Mouse (Mus musculus): ENCODE data around the gene Ptp4a2. TPM values are rescaled to one million over a fixed set of nuclear protein-coding genes. Genes with fewer than 3 reads are reported as not detected.
A peak's percentile ranks its signal among the peaks of the same experiment; 100 is the strongest.
"Not testable (repeated sequence)": the region's sequence is repeated elsewhere in the genome, so short reads cannot be mapped to it uniquely, and the experiment has no call there.

The Ptp4a2 gene
- total RNA-seq, 2 experiments from 2014 or later, result 569 to 658 TPM

DNA sequence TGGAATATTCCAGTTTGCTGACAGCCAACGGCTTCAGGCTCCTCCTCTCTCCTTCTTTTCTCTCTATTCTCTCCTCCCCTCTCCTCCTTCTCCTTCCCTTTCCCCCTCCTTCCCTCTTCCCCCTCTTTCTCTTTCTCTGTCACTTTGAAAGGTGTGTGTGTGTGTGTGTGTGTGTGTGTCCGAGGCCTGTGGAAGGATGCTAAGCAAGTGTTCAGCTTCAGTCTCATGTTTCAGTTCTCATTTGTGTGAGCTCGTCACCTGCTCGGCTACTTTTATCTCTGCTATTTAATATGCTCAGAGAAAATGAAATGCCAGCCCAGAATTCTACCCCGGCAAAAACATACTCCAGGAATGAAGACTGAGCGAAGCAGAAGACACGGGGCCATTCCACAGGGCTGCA lies 69.6 kb downstream of the Ptp4a2 start:
- H3K4me3 ChIP-seq, result no peak overlapping the region
- intact Hi-C loops (cut with DNase I), result no loop called here

GRCm38 (mm10) chr4:129881661-129882060 lies 70.6 kb downstream of the Ptp4a2 start:
- no peak for DNase-seq
- TF ChIP-seq CTCF (IDR thresholded peaks at IDR 0.05), result no peak
- H3K27ac ChIP-seq, result no peak overlapping the region
- no peak overlapping the region for H3K4me3 ChIP-seq
- intact Hi-C loops (cut with DNase I), result no loop called here

More for the DNA sequence above, 69.6 kb downstream of the Ptp4a2 start:
- no peak for TF ChIP-seq CTCF (IDR thresholded peaks at IDR 0.05)
- no peak overlapping the region for H3K27ac ChIP-seq
- DNase-seq, result no peak

GRCm38 (mm10) chr4:129882555-129883293 lies 71.7 kb downstream of the Ptp4a2 start:
- DNase-seq, result peak; percentile 54
- TF ChIP-seq CTCF (IDR thresholded peaks at IDR 0.05), result no peak
- intact Hi-C loops (cut with DNase I), result no loop called here
- Histone ChIP-seq H3K4me3 (peak overlapping the region; percentile 65), H3K27ac (peak overlapping the region; percentile 79)

DNA sequence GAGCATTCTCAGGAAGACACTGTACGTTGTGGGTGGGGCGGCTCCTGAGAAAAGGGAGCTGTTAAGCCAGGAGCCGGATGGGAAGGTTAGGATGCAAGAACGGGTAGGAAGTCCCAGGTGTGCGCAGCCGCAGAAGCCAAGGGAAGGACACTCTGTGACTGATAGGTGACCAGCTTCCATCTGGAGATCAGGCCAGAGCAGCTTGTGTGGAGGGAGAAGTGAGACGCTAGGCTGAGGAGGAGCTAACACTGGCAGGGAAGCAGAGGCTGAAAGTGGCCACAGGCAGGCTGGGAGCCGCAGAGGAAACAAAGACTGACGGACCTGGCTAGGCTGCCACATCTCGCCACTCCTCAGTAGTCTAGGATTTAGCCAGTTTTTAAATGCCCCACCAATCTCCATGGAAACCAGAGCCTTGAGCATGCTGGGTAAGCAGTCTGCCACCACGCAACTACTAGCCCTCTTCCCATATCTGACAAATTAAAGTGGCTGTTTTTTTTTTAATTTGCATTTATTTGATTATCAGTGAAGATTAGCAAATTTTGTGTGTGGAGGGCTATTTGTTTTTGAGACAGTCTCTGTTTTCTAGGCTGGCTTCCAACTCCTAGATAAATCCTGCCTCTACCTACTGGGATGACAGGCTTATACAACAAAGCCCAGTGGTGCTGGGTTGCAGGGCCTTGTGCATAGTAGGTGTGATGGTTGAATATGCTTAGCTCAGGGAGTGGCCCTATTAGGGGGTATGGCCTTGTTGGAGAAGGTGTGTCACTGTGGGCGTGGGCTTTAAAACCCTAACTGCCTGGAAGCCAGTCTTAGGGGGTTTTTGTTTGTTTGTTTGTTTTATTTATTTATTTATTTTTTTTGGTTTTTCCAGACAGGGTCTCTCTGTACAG lies 73.3 kb downstream of the Ptp4a2 start:
- intact Hi-C loops (cut with DNase I), result no loop called here
- no peak for TF ChIP-seq CTCF (IDR thresholded peaks at IDR 0.05)
- Histone ChIP-seq H3K27ac (peak overlapping the region; percentile 54), H3K4me3 (peak overlapping the region; percentile 22)
- peak; percentile 39 for DNase-seq

DNA sequence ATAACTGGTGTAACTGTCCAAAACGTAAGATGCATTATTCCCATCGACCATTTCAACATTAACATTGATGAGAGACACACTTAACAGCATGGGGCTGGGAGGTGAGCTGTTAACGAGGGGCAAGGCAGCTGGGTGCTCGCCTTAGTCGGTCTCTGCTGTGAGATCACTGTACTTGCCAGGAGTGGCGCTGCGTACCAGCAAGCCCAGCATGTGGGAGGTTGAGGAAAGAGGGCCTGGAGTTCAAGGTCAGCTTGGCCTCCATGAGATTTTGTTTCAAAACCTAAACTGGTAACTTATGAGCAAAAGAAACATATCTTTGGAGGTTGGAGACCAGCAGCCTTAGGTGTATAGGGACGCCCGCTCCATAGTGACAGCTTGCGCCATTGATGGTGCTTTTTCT lies 78.6 kb downstream of the Ptp4a2 start:
- H3K27ac ChIP-seq, result no peak overlapping the region
- no peak for DNase-seq
- no peak for TF ChIP-seq CTCF (IDR thresholded peaks at IDR 0.05)
- intact Hi-C loops (cut with DNase I), result no loop called here
- no peak overlapping the region for H3K4me3 ChIP-seq

DNA sequence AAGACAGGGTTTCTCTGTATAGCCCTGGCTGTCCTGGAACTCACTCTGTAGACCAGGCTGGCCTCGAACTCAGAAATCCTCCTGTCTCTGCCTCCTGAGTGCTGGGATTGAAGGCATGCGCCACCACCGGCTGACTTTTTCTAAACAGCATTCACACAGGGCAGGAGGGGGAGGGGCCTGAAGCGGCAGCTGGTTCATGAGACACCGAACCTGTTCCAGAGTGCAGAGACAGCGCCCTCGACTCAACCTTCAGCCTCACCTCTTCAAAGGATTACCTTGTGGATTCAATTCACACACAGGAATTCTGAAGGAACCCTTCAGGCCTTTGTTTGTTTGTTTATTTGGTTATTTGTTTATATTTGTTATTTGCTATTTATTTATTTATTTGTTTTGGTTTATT lies 79.1 kb downstream of the Ptp4a2 start:
- intact Hi-C loops (cut with DNase I), result no loop called here

DNA sequence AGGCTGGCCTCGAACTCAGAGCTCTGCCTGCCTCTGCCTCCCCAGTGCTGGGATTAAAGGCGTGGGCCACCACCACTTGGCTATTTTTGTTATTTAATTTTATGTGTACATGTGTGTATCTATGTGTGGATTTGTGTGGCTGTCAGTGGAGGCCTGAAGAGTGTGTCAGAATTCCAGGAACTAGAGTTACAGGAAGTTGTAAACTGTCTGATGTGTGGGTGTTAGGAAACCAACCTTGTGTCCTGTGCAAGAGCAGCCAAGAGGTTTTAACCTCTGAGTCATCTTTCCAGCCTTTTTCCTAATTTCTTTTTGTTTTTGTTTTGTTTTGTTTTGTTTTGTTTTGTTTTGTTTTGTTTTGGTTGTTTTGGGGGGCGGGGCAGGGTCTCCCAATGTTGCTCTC lies 83.8 kb downstream of the Ptp4a2 start:
- no peak overlapping the region for H3K4me3 ChIP-seq
- intact Hi-C loops (cut with DNase I), result no loop called here
- TF ChIP-seq CTCF (IDR thresholded peaks at IDR 0.05), result no peak
- DNase-seq, result no peak
- no peak overlapping the region for H3K27ac ChIP-seq

More for the DNA sequence above, 79.1 kb downstream of the Ptp4a2 start:
- no peak for DNase-seq
- TF ChIP-seq CTCF (IDR thresholded peaks at IDR 0.05), result no peak
- Histone ChIP-seq H3K27ac (no peak overlapping the region), H3K4me3 (no peak overlapping the region)

DNA sequence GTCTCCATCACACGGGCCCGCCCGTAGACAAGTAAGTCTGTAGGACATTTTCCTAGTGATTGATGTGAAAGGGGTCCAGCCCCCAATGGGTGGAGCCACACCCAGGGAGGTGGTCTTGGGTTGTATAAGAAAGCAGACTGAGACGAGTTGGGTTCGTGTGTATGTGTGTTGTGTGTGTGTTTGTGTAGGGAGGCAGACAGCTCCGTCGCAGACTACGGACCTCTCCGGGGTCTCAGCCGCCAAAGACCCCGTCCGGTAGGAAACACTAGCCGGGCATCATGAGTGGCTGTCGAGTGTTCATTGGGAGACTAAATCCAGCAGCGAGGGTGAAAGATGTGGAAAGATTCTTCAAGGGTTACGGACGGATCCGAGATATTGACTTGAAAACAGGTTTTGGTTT lies 87.8 kb downstream of the Ptp4a2 start:
- H3K27ac ChIP-seq; H3K4me3 ChIP-seq; DNase-seq; intact Hi-C loops (cut with DNase I): not testable (repeated sequence)

Small RNA genes lying within 50 kb of the gene (microRNA-seq; reads per million reads assigned to microRNA genes)
- not detected for gene Gm28017

Other genes starting within 250 kb of the Ptp4a2 start
- not detected for gene Lck, start 237.6 kb upstream of the Ptp4a2 start, total RNA-seq (2021)
- gene Fam167b, start 232.7 kb upstream of the Ptp4a2 start, total RNA-seq (2021), result not detected
- 100 to 1,000 TPM; 134 to 137 TPM for gene Eif3i, start 210.6 kb upstream of the Ptp4a2 start, total RNA-seq (2021)
- 10 to 100 TPM; 29.8 to 31.9 TPM for gene Tmem234, start 210.6 kb upstream of the Ptp4a2 start, total RNA-seq (2021)
- gene Dcdc2b, start 197.0 kb upstream of the Ptp4a2 start, total RNA-seq (2021), result 1 to 10 TPM in 1 of 2 experiments, under 1 TPM in 1; 0.77 to 3.1 TPM
- 10 to 100 TPM in 1 of 2 experiments, 1 to 10 TPM in 1; 9.0 to 10.8 TPM for gene Iqcc, start 192.1 kb upstream of the Ptp4a2 start, total RNA-seq (2021)
- gene Ccdc28b, start 187.3 kb upstream of the Ptp4a2 start, total RNA-seq (2021), result 10 to 100 TPM; 31.1 to 38.4 TPM
- 10 to 100 TPM; 19.7 to 21.1 TPM for gene Txlna, start 170.2 kb upstream of the Ptp4a2 start, total RNA-seq (2021)
- gene Kpna6, start 138.5 kb upstream of the Ptp4a2 start, total RNA-seq (2021), result 10 to 100 TPM; 80.9 to 85.9 TPM
- gene Tmem39b, start 114.4 kb upstream of the Ptp4a2 start, total RNA-seq (2021), result 1 to 10 TPM; 3.1 to 4.4 TPM
- gene Khdrbs1, start 68.9 kb upstream of the Ptp4a2 start, total RNA-seq (2021), result 10 to 100 TPM; 24.3 to 27.0 TPM
- not detected for gene Spocd1, start 118.0 kb downstream of the Ptp4a2 start, total RNA-seq (2021)
- under 1 TPM; 0.48 to 0.59 TPM for gene Adgrb2, start 173.7 kb downstream of the Ptp4a2 start, total RNA-seq (2021)
- gene Col16a1, start 236.6 kb downstream of the Ptp4a2 start, total RNA-seq (2021), result 1 to 10 TPM; 3.5 to 7.9 TPM